Mouse (Mus musculus): ENCODE measurements at regions not wholly inside any gene's neighbourhood (a gene's known extent, or its start where the extent isn't known, plus 50 kb on each side); places are given as distances from the start of the nearest gene placed in this dataset.
A peak's percentile ranks its signal among the peaks of the same experiment; 100 is the strongest.

- intact Hi-C loops (cut with DNase I; ENCODE audit: low total_unique reads): no loop called here
- no peak for DNase-seq
These were observed 1514.0 kb upstream of the Lrrc6 start for GRCm38 (mm10) chr15:68014605-68015305.

DNA sequence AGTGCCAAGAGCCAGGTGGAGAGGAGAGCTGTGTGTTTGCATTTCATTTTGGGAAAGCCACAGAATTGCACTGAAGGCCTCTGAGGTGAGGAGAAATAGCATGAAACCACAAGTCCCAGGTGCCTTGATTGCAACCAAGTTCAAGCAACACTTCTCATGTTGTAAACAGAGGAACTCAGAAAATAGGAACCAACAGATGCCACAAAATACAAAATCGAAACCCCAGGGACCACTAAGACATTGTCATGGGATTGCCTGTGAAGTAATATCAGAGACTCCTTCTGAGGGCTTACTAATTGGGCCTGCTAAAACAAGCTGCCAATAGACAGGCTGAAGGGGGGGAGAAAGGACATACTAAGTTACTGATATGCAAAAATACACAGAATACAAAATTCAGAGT lies 1510.5 kb upstream of the Lrrc6 start:
- no peak for DNase-seq
- intact Hi-C loops (cut with DNase I; ENCODE audit: low total_unique reads): no loop called here

DNA sequence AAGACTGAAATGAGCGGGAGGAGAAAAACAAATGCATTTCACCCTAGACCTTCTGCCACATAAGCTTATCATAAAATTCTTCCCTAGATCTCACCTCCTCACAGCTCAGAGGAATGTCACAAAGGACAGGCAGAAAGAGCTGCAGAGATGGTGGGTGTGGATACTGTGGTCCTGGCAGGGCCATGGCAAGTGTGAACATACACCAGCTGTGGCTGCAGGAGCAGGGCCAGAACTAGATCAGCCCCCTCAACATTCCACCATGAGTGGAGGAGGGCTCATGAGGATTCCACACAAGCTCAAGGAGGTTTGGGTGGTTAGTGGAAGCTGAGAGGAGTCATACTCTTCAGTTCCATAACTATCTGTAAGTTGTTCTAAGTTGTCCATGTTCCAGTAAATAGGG lies 1509.5 kb upstream of the Lrrc6 start:
- DNase-seq: no peak
- intact Hi-C loops (cut with DNase I; ENCODE audit: low total_unique reads): no loop called here

DNA sequence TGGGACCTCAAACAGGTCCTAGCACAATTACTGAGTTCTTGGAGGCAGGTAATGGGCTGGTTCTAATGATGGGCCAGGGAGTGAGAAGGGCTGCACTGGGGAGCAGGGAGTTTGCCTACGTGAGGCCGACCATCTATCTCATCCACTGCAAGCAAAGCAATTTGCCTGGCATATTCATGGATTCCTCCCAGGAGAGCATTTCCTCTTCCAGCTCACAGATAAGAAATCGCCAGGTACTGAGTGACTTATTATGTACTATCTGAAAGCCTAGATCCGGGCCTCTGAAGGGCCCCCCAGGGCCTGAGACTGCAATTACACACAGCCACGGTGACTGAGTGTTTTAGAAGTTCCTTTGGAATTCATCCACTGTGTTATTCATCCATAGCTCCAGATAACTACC lies 1504.1 kb upstream of the Lrrc6 start:
- no peak for DNase-seq
- intact Hi-C loops (cut with DNase I; ENCODE audit: low total_unique reads): no loop called here

GRCm38 (mm10) chr15:67996532-67996931 lies 1495.8 kb upstream of the Lrrc6 start:
- intact Hi-C loops (cut with DNase I; ENCODE audit: low total_unique reads): no loop called here
- no peak for DNase-seq

DNA sequence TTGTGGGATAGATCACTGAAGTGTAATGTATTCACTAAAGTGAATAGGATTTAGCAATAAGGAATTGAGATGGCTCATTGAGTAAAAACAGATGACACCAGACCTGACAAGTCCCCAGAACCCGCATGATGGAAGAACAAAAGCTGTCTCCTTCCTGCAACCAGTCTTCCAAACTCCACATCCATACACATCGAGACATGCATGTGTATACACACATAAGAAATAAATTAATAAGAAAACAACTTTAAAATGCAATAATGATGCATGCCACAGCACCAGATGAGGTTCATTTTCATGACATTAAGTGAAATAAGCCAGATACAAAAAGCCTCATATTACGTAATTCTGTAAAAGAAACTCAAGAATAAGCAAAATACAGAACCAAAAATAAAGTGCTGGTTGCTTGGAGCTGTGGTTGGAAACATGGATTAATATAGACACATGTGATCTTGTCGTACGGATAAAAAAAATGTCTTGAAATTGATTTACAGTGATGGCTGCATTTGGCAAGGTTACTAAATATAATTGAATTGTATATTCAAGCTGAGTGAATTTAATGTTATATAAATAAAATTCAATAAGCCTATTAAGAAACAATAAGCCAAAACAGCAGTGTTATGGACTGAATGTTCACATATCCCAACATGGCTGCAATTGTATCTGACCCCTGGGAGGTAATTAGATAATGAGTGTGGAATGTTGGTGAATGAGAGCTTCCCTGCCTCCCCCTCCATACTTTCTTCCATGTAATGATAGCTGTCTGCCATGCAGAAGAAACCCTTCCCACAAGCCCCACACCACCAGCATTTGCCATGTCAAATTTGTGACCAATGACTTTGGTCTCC lies 1488.9 kb upstream of the Lrrc6 start:
- DNase-seq: no peak
- intact Hi-C loops (cut with DNase I; ENCODE audit: low total_unique reads): no loop called here

DNA sequence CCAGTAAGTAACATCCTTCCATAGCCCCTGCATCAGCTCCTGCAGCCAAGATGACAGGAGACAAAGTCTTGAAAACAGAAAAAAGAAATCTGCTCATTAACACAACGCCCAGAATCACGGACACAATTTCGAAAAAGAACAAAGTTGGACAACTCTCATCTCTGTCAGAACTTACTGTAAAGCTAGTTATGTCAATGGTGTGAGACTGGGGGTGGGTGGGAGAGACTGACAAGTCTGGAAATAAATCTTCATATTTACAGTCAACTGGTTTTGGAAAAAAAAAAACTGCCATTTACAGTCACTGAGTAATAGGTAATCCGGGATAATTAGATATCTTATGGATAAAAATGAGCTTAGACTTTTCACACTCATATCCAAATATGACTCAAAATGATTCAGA lies 1487.2 kb upstream of the Lrrc6 start:
- no peak for DNase-seq
- intact Hi-C loops (cut with DNase I; ENCODE audit: low total_unique reads): no loop called here

DNA sequence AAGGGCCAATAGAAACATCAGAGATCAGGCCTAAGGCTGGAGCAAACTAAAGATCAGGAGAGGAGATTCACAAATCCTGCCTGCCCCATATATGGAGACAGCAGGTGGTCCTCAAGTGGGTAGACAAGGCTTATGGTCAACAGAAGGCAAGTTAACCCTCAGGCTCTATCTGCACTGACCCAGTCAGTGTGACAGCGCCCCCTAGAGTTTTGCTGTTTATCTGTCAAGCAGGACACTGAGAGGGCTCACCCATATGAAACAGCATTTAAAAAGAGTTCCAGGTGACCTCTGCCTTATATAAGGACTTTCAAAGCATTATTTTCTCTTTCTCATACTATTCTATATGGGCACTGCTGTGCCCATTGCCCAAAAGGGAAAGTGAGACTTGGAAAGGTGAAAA lies 1482.5 kb upstream of the Lrrc6 start:
- intact Hi-C loops (cut with DNase I; ENCODE audit: low total_unique reads): no loop called here
- DNase-seq: peak; percentile 6

GRCm38 (mm10) chr15:67981876-67982275 lies 1481.2 kb upstream of the Lrrc6 start:
- intact Hi-C loops (cut with DNase I; ENCODE audit: low total_unique reads): no loop called here
- no peak for DNase-seq

- DNase-seq: no peak
- intact Hi-C loops (cut with DNase I; ENCODE audit: low total_unique reads): no loop called here
These were observed 1478.7 kb upstream of the Lrrc6 start for GRCm38 (mm10) chr15:67979451-67979850.

GRCm38 (mm10) chr15:67977210-67977609 lies 1476.5 kb upstream of the Lrrc6 start:
- intact Hi-C loops (cut with DNase I; ENCODE audit: low total_unique reads): no loop called here

GRCm38 (mm10) chr15:67971998-67972397 lies 1471.3 kb upstream of the Lrrc6 start:
- DNase-seq: no peak
- intact Hi-C loops (cut with DNase I; ENCODE audit: low total_unique reads): no loop called here

More at GRCm38 (mm10) chr15:67977210-67977609, 1476.5 kb upstream of the Lrrc6 start:
- no peak for DNase-seq

- DNase-seq: no peak
- intact Hi-C loops (cut with DNase I; ENCODE audit: low total_unique reads): no loop called here
These were observed 1453.5 kb upstream of the Lrrc6 start for GRCm38 (mm10) chr15:67954216-67954615.

DNA sequence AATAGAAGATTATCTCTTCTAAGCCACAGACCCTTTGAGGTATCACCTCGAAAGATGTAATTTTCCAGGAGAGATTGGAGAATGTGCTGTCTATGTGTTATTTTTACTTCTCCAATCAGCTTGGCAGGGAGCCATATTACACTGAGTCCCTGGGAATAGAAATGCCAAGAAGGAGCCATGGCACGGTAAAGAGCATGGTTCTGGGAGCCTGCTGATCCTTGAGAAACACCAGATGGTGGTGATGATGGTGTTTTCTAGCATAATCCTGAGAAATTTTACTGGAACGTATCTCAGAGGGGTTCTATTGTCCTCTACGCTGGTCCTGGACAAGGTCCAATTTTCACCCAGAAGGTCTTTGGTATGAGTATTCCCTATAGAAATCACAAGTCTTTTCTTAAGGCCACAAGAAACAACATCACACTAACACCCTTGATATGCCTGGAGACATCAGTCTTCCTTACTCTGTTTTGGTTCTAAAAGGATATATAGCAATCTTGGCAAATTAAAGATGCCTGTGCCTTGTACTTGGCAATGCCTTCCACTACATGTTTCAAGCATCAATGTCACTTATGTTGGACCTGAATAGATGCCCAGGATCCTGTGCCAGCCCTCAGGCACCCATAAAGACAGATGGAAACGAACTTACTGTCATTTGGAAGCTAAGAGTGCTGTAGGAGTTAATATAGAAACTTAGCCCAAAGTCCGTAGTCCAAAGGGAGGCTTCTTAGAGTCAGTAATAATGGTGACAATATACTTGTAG lies 1449.8 kb upstream of the Lrrc6 start:
- intact Hi-C loops (cut with DNase I; ENCODE audit: low total_unique reads): no loop called here
- no peak for DNase-seq

DNA sequence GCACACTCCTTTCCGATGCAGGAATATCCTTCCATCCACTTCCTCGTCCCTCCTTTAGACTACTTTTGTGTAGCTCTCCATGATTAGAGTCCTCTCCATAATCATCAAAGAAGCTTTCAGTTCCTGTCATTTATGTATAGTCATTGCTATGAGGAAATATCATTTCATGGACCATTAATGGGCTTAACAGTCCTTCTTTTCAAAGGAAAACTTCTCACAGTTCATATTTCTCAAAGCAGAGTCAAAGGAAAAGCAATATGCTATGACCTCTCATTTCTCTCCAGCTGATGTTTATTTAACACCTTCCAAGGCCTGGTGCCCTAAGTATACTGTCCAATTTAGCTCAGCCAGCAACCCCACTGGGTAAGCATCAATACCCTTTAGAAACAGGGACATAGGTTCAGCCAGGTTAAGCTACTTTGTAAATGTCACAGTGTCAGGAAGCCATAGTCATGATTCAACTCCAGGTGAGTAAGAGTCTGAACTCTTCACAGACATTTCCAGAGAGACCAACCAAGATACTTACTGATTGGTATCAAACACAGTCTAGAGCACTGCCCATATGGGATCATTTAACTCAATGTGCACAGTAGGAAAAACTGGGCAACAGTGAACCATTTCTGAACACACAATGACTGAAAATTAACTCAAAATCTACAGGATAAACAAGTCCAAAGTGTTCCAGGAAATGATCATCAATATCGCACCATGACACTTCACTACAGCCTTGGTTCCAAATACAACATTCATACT lies 1443.8 kb upstream of the Lrrc6 start:
- intact Hi-C loops (cut with DNase I; ENCODE audit: low total_unique reads): no loop called here
- no peak for DNase-seq

- DNase-seq: no peak
- intact Hi-C loops (cut with DNase I; ENCODE audit: low total_unique reads): no loop called here
These were observed 1442.3 kb upstream of the Lrrc6 start for GRCm38 (mm10) chr15:67943046-67943445.

GRCm38 (mm10) chr15:67940510-67940909 lies 1439.8 kb upstream of the Lrrc6 start:
- intact Hi-C loops (cut with DNase I; ENCODE audit: low total_unique reads): no loop called here
- no peak for DNase-seq

DNA sequence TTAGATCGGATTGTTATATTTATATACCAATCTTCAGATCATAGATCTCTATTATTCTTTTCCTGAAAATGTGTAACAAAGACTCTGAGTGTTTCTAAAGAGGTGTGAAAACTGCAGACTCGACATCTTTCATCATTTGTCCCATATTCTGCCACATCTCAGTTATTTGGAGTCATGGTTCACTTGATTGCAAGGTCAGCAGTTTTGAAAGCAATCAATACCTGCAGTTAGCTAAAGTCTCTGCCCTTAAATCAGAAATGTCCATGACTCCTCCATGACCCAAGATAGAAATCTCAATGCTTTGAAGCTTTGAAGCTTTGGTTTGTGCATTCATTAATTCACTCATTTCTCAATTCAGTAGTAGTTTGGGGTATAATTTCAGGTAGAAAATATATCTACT lies 1424.2 kb upstream of the Lrrc6 start:
- intact Hi-C loops (cut with DNase I; ENCODE audit: low total_unique reads): no loop called here
- no peak for DNase-seq

DNA sequence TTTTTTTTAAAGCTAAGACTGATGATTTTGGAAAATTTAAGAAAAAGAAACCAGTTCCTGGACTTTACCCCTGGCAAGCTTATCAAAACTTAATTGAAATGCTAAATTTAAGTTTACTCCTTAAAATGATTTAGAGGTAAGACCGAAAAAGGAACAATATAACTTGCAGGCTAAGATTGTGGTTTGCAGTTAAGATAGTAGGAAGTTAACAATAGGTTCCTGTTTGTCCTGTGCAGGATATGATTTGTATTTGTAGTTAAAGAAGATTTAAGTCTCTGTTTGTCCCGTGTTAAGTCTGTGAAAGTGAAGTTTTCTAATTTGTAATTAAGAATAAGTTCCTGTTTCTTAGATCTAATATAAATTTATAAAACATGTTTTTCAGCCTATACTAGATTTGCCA lies 1406.3 kb upstream of the Lrrc6 start:
- no peak for DNase-seq
- intact Hi-C loops (cut with DNase I; ENCODE audit: low total_unique reads): no loop called here

DNA sequence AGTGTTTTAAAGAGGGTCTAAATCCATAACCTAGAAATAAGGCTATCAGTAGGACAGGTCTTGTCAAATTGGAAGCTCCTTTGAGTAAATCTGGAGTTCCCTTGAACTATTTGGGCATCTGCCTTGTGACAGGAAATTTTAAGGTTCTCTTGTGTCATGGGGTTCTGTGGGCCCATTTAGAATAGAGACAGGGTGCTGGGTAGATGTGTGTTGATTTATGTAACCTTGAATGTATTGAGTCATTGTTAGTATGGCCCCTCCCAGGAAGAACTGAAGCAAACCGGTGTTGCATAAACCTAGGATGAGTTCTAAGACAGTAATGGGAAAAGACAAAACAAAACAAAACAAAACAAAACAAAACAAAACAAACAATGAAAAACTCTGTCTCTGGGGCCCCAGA lies 1404.6 kb upstream of the Lrrc6 start:
- DNase-seq: no peak
- intact Hi-C loops (cut with DNase I; ENCODE audit: low total_unique reads): no loop called here

Measured in gastrocnemius, postnatal 14 days (tissue).